Mouse (Mus musculus): ENCODE measurements around the gene Olfr365. TPM values are rescaled to one million over a fixed set of nuclear protein-coding genes. Genes with fewer than 3 reads are reported as not detected.

Gene Olfr365
- not detected in 2 replicates for polyA plus RNA-seq (2015; fragmentation: Nextera tagmentation; extraction: Ambion mirVana)

- Histone ChIP-seq H3K27me3 (no peaks in the 10 kb centered on the region), H3K4me2 (replicated peaks) (no peak within 1 kb of the TSS), H3K9ac (replicated peaks) (no peak within 1 kb of the TSS), H3K4me1 (no peaks in the 10 kb centered on the region), H3K4me3 (no peak within 1 kb of the TSS), H3K9me3 (no peaks in the 10 kb centered on the region), H3K27ac (replicated peaks) (no peak within 1 kb of the TSS), H3K36me3 (no peaks in the 10 kb centered on the region)
- WGBS = 80% methylated on average over 3 of the region's 3 CpGs
- ATAC-seq (replicated peaks) = no peak
These were observed at the start of gene Olfr365 for GRCm38 (mm10) chr2:37187898-37188297. Gene Olfr365, plus strand, starts transcription at chr2:37188198.

GRCm38 (mm10) chr2:37139022-37139421 is 49.0 kb upstream of the Olfr365 start, which contains the start of gene Olfr364-ps1:
Gene Olfr364-ps1, plus strand, starts transcription at chr2:37139322.
- Histone ChIP-seq H3K36me3 (no peaks in the 10 kb centered on the region), H3K9ac (replicated peaks) (no peak within 1 kb of the TSS), H3K4me3 (no peak within 1 kb of the TSS), H3K4me2 (replicated peaks) (no peak within 1 kb of the TSS), H3K27me3 (no peaks in the 10 kb centered on the region), H3K4me1 (no peaks in the 10 kb centered on the region), H3K9me3 (peaks cover 4% of the 10 kb centered on the region; the same call in 1 of the 2 replicates), H3K27ac (replicated peaks) (no peak within 1 kb of the TSS)
- WGBS = 87% methylated on average over 3 of the region's 3 CpGs
- ATAC-seq (replicated peaks) = no peak

GRCm38 (mm10) chr2:37211274-37211673 is 23.3 kb downstream of the Olfr365 start, which contains the start of gene Olfr366:
Gene Olfr366, plus strand, starts transcription at chr2:37211574.
- Histone ChIP-seq H3K4me3 (no peak within 1 kb of the TSS), H3K4me1 (no peaks in the 10 kb centered on the region), H3K27me3 (no peaks in the 10 kb centered on the region), H3K4me2 (replicated peaks) (no peak within 1 kb of the TSS), H3K9ac (replicated peaks) (no peak within 1 kb of the TSS), H3K36me3 (no peaks in the 10 kb centered on the region), H3K27ac (replicated peaks) (no peak within 1 kb of the TSS), H3K9me3 (no peaks in the 10 kb centered on the region)
- ATAC-seq (replicated peaks) = no peak

Other genes with a start within 250 kb of the Olfr365 start
- not detected in 2 replicates for gene Olfr357, start 194.4 kb upstream of the Olfr365 start, polyA plus RNA-seq (2015; fragmentation: Nextera tagmentation; extraction: Ambion mirVana)
- not detected in 2 replicates for gene Olfr358, start 178.9 kb upstream of the Olfr365 start, polyA plus RNA-seq (2015; fragmentation: Nextera tagmentation; extraction: Ambion mirVana)
- gene Olfr360, start 122.5 kb upstream of the Olfr365 start, polyA plus RNA-seq (2015; fragmentation: Nextera tagmentation; extraction: Ambion mirVana) = not detected in 2 replicates
- gene Olfr361, start 98.9 kb upstream of the Olfr365 start, polyA plus RNA-seq (2015; fragmentation: Nextera tagmentation; extraction: Ambion mirVana) = not detected in 2 replicates
- gene Olfr362, start 70.3 kb upstream of the Olfr365 start, polyA plus RNA-seq (2015; fragmentation: Nextera tagmentation; extraction: Ambion mirVana) = not detected in 2 replicates
- gene Olfr364-ps1, start 48.9 kb upstream of the Olfr365 start, polyA plus RNA-seq (2015; fragmentation: Nextera tagmentation; extraction: Ambion mirVana) = not detected in 2 replicates
- not detected in 2 replicates for gene Olfr366, start 23.4 kb downstream of the Olfr365 start, polyA plus RNA-seq (2015; fragmentation: Nextera tagmentation; extraction: Ambion mirVana)
- not detected in 2 replicates for gene Olfr368, start 138.3 kb downstream of the Olfr365 start, polyA plus RNA-seq (2015; fragmentation: Nextera tagmentation; extraction: Ambion mirVana)
- 70.5 and 73.1 TPM in 2 replicates for gene Pdcl, start 171.1 kb downstream of the Olfr365 start, polyA plus RNA-seq (2015; fragmentation: Nextera tagmentation; extraction: Ambion mirVana)
- 24.2 and 24.4 TPM in 2 replicates for gene Rc3h2, start 234.7 kb downstream of the Olfr365 start, polyA plus RNA-seq (2015; fragmentation: Nextera tagmentation; extraction: Ambion mirVana)

Measured in forebrain, embryonic 15.5 days (tissue).